Mouse (Mus musculus) embryonic facial prominence, embryonic 13.5 days (tissue): ENCODE results near the gene Ilf3. TPM values are rescaled to one million over a fixed set of nuclear protein-coding genes. Genes with fewer than 3 reads are reported as not detected.

Source experiments
- ATAC-seq: fragments of 200-750 bp; cut with Nextera tagmentation; 2 replicates; pipeline ENCODE4 v1.8.0; 2017; ENCODE audit warnings: low read depth; ENCODE audit not compliant: insufficient number of reproducible peaks, insufficient read depth, low FRiP score, low TSS enrichment
- H3K27ac ChIP-seq: fragments of 300-500 bp; sonication (generic); 2 replicates; pipeline ENCODE4 v1.5.1; 2015; ENCODE audit warnings: moderate library complexity, mild to moderate bottlenecking, inconsistent platforms
- H3K27me3 ChIP-seq: fragments of 300-500 bp; sonication (generic); 2 replicates; pipeline ENCODE4 v1.6.1; 2015; ENCODE audit warnings: mild to moderate bottlenecking, inconsistent platforms
- H3K36me3 ChIP-seq: fragments of 300-500 bp; sonication (generic); 2 replicates; pipeline ENCODE4 v1.6.1; 2015; ENCODE audit warnings: mild to moderate bottlenecking, inconsistent platforms
- H3K4me1 ChIP-seq: fragments of 300-500 bp; sonication (generic); 2 replicates; pipeline ENCODE4 v1.6.1; 2015; ENCODE audit warnings: inconsistent platforms
- H3K4me2 ChIP-seq: fragments of 300-500 bp; sonication (generic); 2 replicates; pipeline ENCODE4 v1.6.1; 2015; ENCODE audit warnings: moderate library complexity, mild to moderate bottlenecking, inconsistent platforms
- H3K4me3 ChIP-seq: fragments of 300-500 bp; sonication (generic); 2 replicates; pipeline ENCODE4 v1.5.1; 2015; ENCODE audit warnings: mild to moderate bottlenecking, inconsistent platforms
- H3K9ac ChIP-seq: fragments of 300-500 bp; sonication (generic); 2 replicates; pipeline ENCODE4 v1.6.1; 2015; ENCODE audit warnings: mild to moderate bottlenecking, inconsistent platforms
- H3K9me3 ChIP-seq: fragments of 300-500 bp; sonication (generic); 2 replicates; pipeline ENCODE4 v1.6.1; 2016; ENCODE audit warnings: inconsistent platforms
- WGBS: fragments of 180-500 bp; shearing (Covaris S2); methylation state at CpG from one replicate; pipeline ENCODE4 v1.1.7; 2015; ENCODE audit warnings: mixed read lengths; 5-methylcytosine and 5-hydroxymethylcytosine counted together
- polyA plus RNA-seq: library from polyadenylated mRNA; unstranded; fragments of >200 nt; fragmentation: Nextera tagmentation; extraction: Ambion mirVana; gene quantifications from 2 replicates; pipeline ENCODE4 v1.2.1, GENCODE M21; 2015

The Ilf3 gene
- polyA plus RNA-seq, 1 experiment from 2014 or later: 252 TPM

- Histone ChIP-seq H3K4me1 (peaks cover 43% of the 10 kb centered on the region), H3K27me3 (no peaks in the 10 kb centered on the region)
- ATAC-seq: no peak
Measured at GRCm38 (mm10) chr9:21432066-21432465, 64.4 kb downstream of the Ilf3 start.

GRCm38 (mm10) chr9:21433766-21434165 lies 66.1 kb downstream of the Ilf3 start:
- 0 out of 2 replicates have a peak overlapping the region, but pooled peaks have one; percentile 33 for H3K27ac ChIP-seq

More at GRCm38 (mm10) chr9:21432066-21432465, 64.4 kb downstream of the Ilf3 start:
- Histone ChIP-seq H3K4me3 (no peak overlapping the region), H3K4me2 (no peak overlapping the region), H3K27ac (no peak overlapping the region), H3K9ac (no peak overlapping the region), H3K36me3 (0 out of 2 replicates have a peak, but pooled peaks cover 7% of the 10 kb centered on the region), H3K9me3 (no peaks in the 10 kb centered on the region)
- 87% methylated on average over 7 of the region's 7 CpGs for WGBS

GRCm38 (mm10) chr9:21434410-21434809 lies 66.7 kb downstream of the Ilf3 start:
- Histone ChIP-seq H3K9ac (no peak overlapping the region), H3K36me3 (0 out of 2 replicates have a peak, but pooled peaks cover 7% of the 10 kb centered on the region), H3K4me2 (no peak overlapping the region), H3K9me3 (no peaks in the 10 kb centered on the region), H3K4me1 (peaks cover 58% of the 10 kb centered on the region), H3K27me3 (no peaks in the 10 kb centered on the region), H3K27ac (no peak overlapping the region), H3K4me3 (no peak overlapping the region)
- no peak for ATAC-seq
- 84% methylated on average over 2 of the region's 2 CpGs for WGBS

More at GRCm38 (mm10) chr9:21433766-21434165, 66.1 kb downstream of the Ilf3 start:
- Histone ChIP-seq H3K4me1 (peaks cover 52% of the 10 kb centered on the region), H3K9me3 (no peaks in the 10 kb centered on the region), H3K4me3 (no peak overlapping the region), H3K9ac (0 out of 2 replicates have a peak overlapping the region, but pooled peaks have one; percentile 7), H3K27me3 (no peaks in the 10 kb centered on the region), H3K36me3 (0 out of 2 replicates have a peak, but pooled peaks cover 7% of the 10 kb centered on the region), H3K4me2 (no peak overlapping the region)
- ATAC-seq: no peak
- WGBS: 92% methylated on average over 8 of the region's 8 CpGs

- WGBS: 79% methylated on average over 7 of the region's 7 CpGs
- H3K27me3 ChIP-seq: no peaks in the 10 kb centered on the region
- H3K9me3 ChIP-seq: no peaks in the 10 kb centered on the region
- 0 out of 2 replicates have a peak, but pooled peaks cover 7% of the 10 kb centered on the region for H3K36me3 ChIP-seq
- peaks cover 55% of the 10 kb centered on the region for H3K4me1 ChIP-seq
- H3K4me2 ChIP-seq: no peak overlapping the region
- H3K4me3 ChIP-seq: no peak overlapping the region
- H3K27ac ChIP-seq: no peak overlapping the region
- ATAC-seq: no peak
- H3K9ac ChIP-seq: no peak overlapping the region
Measured at GRCm38 (mm10) chr9:21435777-21436635, 68.3 kb downstream of the Ilf3 start.

GRCm38 (mm10) chr9:21437577-21437976 lies 69.9 kb downstream of the Ilf3 start:
- no peak overlapping the region for H3K4me3 ChIP-seq
- no peak overlapping the region for H3K9ac ChIP-seq
- peak overlapping the region; percentile 82 for H3K27ac ChIP-seq
- ATAC-seq: no peak
- no peak overlapping the region for H3K4me2 ChIP-seq
- WGBS: 92% methylated on average over 6 of the region's 6 CpGs
- no peaks in the 10 kb centered on the region for H3K9me3 ChIP-seq
- peaks cover 55% of the 10 kb centered on the region for H3K4me1 ChIP-seq
- 0 out of 2 replicates have a peak, but pooled peaks cover 10% of the 10 kb centered on the region for H3K36me3 ChIP-seq
- H3K27me3 ChIP-seq: no peaks in the 10 kb centered on the region

- Histone ChIP-seq H3K27me3 (no peaks in the 10 kb centered on the region), H3K36me3 (0 out of 2 replicates have a peak, but pooled peaks cover 12% of the 10 kb centered on the region), H3K4me1 (peaks cover 53% of the 10 kb centered on the region), H3K9me3 (no peaks in the 10 kb centered on the region), H3K4me2 (no peak overlapping the region), H3K4me3 (no peak overlapping the region), H3K27ac (peak overlapping the region; percentile 82), H3K9ac (no peak overlapping the region)
- 42% methylated on average over 3 of the region's 3 CpGs for WGBS
- ATAC-seq: no peak
Measured at GRCm38 (mm10) chr9:21438219-21438618, 70.5 kb downstream of the Ilf3 start.

- Histone ChIP-seq H3K4me1 (peaks cover 47% of the 10 kb centered on the region), H3K27ac (no peak overlapping the region), H3K27me3 (no peaks in the 10 kb centered on the region), H3K9ac (no peak overlapping the region), H3K4me2 (no peak overlapping the region), H3K9me3 (no peaks in the 10 kb centered on the region), H3K4me3 (no peak overlapping the region), H3K36me3 (peaks cover 8% of the 10 kb centered on the region; the same call in 1 of the 2 replicates)
- 78% methylated on average over 3 of the region's 3 CpGs for WGBS
- no peak for ATAC-seq
Measured at GRCm38 (mm10) chr9:21439456-21439855, 71.8 kb downstream of the Ilf3 start.

- Histone ChIP-seq H3K4me1 (peaks cover 44% of the 10 kb centered on the region), H3K4me3 (no peak overlapping the region), H3K4me2 (no peak overlapping the region), H3K27me3 (no peaks in the 10 kb centered on the region), H3K9ac (no peak overlapping the region), H3K27ac (no peak overlapping the region), H3K9me3 (no peaks in the 10 kb centered on the region), H3K36me3 (peaks cover 12% of the 10 kb centered on the region; the same call in 1 of the 2 replicates)
- WGBS: 89% methylated on average over 2 of the region's 2 CpGs
- no peak for ATAC-seq
Measured at GRCm38 (mm10) chr9:21439914-21440313, 72.2 kb downstream of the Ilf3 start.

GRCm38 (mm10) chr9:21440387-21440786 lies 72.7 kb downstream of the Ilf3 start:
- Histone ChIP-seq H3K27ac (no peak overlapping the region), H3K4me3 (no peak overlapping the region), H3K36me3 (peaks cover 15% of the 10 kb centered on the region), H3K4me1 (peaks cover 42% of the 10 kb centered on the region), H3K27me3 (no peaks in the 10 kb centered on the region), H3K4me2 (no peak overlapping the region), H3K9ac (no peak overlapping the region), H3K9me3 (no peaks in the 10 kb centered on the region)
- no peak for ATAC-seq

GRCm38 (mm10) chr9:21443853-21444252 lies 76.2 kb downstream of the Ilf3 start:
- Histone ChIP-seq H3K4me1 (peaks cover 7% of the 10 kb centered on the region), H3K9ac (no peak overlapping the region), H3K27me3 (no peaks in the 10 kb centered on the region), H3K4me3 (no peak overlapping the region), H3K36me3 (peaks cover 18% of the 10 kb centered on the region), H3K4me2 (no peak overlapping the region), H3K27ac (no peak overlapping the region), H3K9me3 (no peaks in the 10 kb centered on the region)
- ATAC-seq: no peak
- 92% methylated on average over 8 of the region's 8 CpGs for WGBS

- H3K4me2 ChIP-seq: no peak overlapping the region
- no peak overlapping the region for H3K27ac ChIP-seq
- H3K9ac ChIP-seq: no peak overlapping the region
- H3K4me1 ChIP-seq: peaks cover under 1% of the 10 kb centered on the region
- H3K27me3 ChIP-seq: no peaks in the 10 kb centered on the region
- no peaks in the 10 kb centered on the region for H3K9me3 ChIP-seq
- no peak for ATAC-seq
- H3K36me3 ChIP-seq: peaks cover 18% of the 10 kb centered on the region
- H3K4me3 ChIP-seq: no peak overlapping the region
- 83% methylated on average over 4 of the region's 4 CpGs for WGBS
Measured at GRCm38 (mm10) chr9:21444574-21444973, 76.9 kb downstream of the Ilf3 start.
